Mouse (Mus musculus) WW6 (cell line): ENCODE data around the gene Fam117a.
A peak's percentile ranks its signal among the peaks of the same experiment; 100 is the strongest.
"Not testable (repeated sequence)": the region's sequence is repeated elsewhere in the genome, so short reads cannot be mapped to it uniquely, and the experiment has no call there.

Experiments used
- DNase-seq: peaks from one replicate; pipeline ENCODE4 v3.0.0-alpha.2; 2013; ENCODE audit warnings: low read depth, low spot score

Fam117a gene

GRCm38 (mm10) chr11:95392708-95393499 is 56.1 kb downstream of the Fam117a start:
- no peak for DNase-seq

- no peak for DNase-seq
Observed at GRCm38 (mm10) chr11:95393500-95393816, 56.6 kb downstream of the Fam117a start.

GRCm38 (mm10) chr11:95394112-95394511 is 57.3 kb downstream of the Fam117a start:
- DNase-seq: no peak

- DNase-seq: no peak
Observed at GRCm38 (mm10) chr11:95396548-95396947, 59.7 kb downstream of the Fam117a start.

DNA sequence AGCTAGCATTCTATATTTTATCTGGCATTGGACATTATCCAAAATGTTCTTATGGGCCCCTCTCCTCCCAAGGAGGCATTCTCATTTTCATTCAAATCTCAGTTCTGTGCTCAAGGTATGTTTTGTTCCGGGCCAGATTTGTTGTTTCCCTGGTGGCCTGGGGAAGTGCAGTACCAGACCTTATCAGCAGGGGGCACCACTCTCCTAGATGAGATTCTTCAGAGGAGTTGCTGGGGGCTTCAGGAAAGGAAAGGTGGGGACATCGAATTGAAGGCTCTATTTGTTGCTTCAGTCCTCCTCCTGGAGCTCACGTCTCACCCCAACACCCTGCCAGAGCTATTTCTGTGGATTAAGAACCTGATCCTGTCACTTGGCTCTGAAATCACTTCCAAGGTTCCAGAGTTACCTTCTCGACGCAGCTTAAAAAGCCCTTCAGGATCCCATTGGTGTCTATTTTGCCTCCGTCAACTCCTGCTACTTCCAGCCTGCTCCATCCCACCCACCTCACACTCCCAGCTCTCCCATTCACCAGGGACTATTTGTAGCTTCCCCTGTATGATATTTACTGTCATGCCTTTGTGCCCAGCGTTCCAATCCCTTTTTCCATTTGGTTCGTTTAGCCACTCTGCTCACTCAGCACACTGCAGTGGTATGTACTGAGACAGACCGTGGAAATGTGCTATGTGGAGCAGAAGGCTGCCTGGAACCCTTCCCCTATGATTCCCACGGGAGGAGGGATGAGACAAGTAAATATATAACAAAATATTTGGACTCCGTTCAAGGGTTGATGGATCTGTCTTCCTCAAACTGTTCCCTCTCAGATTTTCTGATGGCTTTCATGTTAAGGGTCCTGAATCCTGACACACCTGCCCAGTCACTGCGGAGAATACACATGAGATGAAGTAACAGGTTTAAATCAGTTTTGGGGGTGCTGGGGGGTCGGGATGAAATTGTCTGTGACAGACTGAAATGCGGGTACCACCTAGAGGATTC is 61.3 kb downstream of the Fam117a start:
- no peak for DNase-seq

DNA sequence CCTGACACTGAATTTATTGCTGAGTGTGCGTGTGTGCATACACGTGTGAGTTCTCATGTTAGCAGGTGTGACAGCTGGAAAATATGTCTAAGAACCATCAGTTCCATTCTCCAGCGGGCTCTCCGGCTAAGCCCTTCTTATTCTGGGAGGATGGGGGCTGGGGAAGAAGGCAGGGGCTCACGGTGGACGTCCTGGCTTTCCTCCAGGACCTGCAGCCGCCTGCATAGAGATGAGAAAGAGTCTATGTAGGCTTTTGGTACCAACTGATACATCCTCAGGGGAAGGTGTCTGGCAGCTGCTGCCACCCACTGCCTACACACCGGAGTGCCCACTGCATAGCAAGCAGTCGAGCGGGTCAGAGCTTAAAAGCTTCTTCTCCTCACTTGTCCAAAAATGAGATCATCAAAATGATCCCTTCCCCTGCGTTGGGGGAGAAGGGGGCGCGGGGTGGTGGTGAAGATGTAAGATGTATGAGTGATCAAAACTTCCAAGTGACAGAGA is 62.8 kb downstream of the Fam117a start:
- DNase-seq: no peak

- DNase-seq: no peak
Observed at GRCm38 (mm10) chr11:95401568-95401967, 64.8 kb downstream of the Fam117a start.

DNA sequence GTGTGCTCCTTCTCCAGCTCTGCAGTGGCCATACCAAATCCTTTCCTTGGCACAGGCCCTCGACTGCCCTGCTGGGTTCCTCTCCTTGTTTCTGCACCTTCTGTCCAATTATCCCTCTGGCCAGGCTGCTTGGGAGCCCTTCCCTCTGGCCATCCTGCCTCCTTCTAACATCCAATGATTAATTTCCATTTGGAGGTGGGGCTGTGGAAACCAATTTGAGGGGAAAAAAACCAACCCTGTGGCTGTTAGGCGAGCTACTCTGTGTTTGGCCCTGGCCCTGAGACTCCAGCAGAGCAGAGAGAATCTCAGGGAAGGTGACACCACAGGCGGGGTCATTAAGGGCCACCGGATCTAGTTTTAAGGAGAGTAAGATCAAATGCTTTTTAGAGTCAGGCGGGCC is 65.4 kb downstream of the Fam117a start:
- no peak for DNase-seq

DNA sequence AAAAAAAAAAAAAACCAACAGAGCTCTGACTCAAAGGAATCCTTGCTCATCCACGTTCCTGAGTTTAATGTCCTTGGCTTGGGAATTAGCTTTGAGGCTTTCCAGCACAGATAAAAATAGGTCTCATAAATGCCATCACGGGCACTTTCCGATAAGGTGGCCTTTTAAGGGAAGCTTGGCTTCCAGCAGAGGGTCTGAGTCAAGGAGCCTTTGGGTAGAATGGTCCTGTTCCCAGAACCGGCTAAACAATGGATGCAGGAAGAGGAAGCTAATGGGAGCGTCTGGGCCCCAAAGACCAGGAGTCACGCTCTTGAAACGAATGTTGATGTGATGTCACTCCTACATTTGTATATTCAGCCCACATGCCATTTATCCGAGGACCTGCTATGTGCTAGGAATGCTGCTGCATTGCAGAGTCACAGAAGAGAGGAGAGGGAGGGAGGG is 65.9 kb downstream of the Fam117a start:
- no peak for DNase-seq

DNA sequence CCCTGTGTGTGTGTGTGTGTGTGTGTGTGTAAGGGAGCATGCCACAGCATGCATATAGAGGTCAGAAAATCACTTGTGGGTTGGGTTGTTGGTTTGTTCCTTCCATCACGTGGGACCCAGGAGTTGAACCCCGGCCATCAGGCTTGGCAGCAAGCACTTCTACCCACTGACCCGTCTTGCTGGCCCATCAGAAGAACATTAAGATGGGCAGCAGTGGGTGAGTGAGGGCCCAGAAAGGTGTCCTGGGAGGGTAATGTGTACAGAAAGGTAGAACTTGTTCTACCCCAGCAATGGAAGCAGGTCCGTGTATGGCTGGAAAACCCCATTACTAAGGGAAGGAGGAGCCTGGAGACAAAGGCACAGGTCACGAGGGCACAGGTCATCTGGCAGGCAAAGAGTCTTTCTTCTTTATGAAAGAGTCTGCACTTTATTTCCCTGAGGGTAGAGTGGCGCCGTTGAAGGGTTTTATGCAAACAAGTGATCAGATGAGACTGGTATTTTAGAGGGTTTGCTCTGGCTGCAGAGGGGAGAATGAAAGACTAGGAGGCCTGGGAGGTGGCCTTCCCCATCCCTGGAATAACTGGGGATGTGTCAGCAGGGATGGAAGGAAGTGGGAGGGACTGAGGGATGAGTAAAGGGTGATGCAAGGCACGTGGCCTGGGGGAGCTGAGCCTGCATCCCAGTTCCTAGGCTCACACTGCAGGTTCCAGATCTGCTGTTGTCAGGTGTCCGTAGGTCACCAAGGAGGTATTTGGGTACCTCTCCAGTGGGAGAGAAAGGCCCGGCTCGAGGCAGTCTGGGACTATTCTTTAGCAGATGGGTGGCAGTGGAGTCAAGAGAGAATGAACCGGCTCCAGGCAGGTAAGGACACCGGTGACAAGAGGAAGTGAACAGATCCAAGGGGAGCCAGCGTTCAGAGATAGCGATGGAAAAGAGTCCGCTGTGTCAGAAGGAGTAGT is 66.8 kb downstream of the Fam117a start:
- DNase-seq: no peak

DNA sequence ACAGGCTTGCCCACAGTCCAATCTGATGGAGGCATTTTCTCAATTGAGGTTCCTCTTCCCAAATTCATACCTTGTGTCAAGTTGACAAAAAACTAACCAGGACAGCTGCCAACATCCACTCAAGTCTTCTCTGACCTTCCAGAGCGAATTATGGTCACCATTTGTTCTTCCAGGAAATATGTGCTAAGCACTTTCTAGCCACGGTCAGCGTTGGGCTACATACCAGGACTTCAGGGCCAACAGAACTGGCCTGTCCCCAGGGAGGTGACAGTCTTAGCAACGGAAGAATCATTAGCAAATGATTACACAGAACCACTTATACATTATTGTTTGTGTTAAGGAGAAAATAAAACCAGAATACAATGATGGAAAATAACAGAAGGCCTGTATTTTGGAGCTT is 69.0 kb downstream of the Fam117a start:
- DNase-seq: no peak

DNA sequence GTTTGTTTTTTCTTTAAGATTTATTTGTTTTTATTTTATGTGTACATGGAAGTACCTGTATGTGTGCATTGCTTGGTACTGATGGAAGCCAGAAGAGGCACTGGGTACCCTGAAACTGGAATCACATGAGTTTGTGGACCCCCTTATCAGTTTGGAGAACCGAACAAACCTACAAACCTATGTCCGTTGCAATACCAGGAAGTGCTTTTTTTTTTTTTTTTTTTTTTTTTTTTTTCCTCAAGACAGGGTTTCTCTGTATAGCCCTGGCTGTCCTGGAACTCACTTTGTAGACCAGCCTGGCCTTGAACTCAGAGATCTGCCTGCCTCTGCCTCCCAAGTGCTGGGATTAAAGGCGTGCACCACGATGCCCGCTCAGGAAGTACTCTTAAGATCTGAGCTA is 69.6 kb downstream of the Fam117a start:
- DNase-seq: not testable (repeated sequence)

- DNase-seq: no peak
Observed at GRCm38 (mm10) chr11:95409450-95410112, 72.8 kb downstream of the Fam117a start.

DNA sequence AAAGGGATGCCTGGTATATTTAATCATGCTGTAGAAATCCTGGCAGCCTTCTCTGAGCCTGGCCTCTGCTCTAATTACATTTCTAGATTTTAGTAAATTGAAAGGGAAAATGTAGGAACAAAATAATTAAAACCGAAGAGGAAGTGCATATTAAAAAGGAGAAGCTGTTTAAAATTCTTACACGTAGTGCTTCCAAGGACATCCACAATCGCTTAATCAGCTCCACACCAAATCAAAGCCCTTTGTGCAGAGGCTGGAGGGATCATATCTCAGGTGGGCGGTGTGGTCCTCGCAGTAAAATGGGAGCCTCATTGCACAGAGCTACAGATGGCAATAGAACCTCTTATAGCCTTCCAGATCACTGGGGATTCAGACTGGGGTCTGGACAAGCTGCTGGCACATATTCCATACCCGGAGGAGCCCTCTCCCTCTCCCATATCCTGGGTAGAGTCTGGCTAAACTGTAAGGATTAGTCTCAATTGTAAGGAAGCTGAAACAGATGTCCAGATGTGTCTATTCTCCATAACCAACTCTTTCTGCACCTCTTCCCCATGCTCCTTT is 74.7 kb downstream of the Fam117a start:
- DNase-seq: no peak

DNA sequence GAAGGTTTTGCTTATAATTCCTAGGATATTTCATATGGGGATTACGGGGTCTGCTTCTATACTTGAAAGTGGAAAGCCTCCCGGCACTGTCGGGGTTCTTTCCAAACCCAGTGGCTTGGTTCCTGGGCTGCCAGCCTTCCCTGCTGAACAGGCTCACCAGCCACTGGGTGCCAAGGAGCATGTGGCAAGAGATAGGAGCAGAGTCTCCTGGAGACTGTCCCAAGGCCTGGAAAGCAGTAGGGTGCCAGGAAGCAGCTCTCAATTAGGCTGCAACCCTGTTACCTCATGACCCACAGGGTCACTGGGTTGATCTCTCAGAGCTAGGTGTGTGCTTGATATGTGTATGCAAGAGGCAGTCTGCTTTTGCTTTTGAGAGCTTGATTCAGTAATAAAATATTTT is 75.8 kb downstream of the Fam117a start:
- no peak for DNase-seq

- peak; percentile 93 for DNase-seq
Observed at GRCm38 (mm10) chr11:95413641-95414535, 77.1 kb downstream of the Fam117a start, which contains the start of gene Spop. Spop (plus strand) TSS chr11:95414080.

DNA sequence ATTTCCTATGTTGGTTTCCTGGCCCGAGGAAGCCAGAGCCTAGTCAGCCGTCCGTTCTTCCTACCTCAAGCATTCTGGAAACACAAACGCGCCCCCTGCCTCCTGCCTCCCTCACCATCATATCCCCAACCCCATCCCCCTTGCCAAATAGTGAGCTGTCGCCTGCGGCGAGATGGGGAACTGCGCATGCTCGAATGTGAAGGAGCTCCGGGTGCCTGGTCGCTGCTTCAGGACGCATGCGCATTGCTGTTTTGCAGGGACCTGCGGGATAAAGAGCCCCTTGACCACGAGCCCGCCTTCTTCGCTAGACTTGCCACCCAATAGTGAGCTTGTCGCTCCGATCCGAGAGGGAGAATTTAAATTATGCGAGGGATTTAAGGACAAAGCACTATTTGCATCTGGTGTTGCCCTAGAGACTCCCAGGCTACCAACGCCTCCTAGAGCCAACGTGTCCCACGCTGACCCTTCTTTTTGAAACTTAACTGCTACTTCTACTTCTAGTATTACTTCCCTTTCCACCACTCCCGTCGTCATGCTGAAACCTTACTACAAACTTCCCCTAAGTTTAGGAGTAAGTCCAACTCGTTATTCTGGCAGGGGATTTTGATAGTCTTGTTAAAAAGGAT is 77.8 kb downstream of the Fam117a start:
- DNase-seq: peak; percentile 99

DNA sequence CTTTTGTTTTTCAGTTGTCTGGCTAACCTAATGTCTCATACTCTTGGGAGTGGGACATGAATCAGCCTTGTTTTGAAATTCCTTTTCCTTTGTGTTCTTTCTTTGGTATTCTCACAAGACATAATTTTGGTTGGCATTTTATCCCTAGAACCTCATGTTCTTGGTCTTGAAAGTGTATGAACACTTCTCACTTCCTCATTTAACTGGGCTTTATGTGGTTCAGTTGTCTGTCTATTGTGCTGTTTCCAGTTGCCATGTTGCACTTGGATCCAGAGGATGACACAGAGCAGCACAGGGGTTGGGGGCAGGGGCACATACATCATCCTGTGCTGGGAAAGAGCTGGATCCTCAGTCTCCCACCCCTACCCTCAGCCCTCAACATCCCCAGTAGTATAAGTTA is 79.1 kb downstream of the Fam117a start:
- no peak for DNase-seq

- no peak for DNase-seq
Observed at GRCm38 (mm10) chr11:95417341-95417740, 80.5 kb downstream of the Fam117a start.
